Mouse (Mus musculus) frontal cortex, adult 2 months (tissue): ENCODE data around the gene Maml2. TPM values are rescaled to one million over a fixed set of nuclear protein-coding genes. Genes with fewer than 3 reads are reported as not detected.

ENCODE experiments used
- DNase-seq, 2 experiments: peaks; one replicate each; pipeline ENCODE4 v3.0.0; 2022; ENCODE audit warnings: low spot score in 1 of 2; ENCODE audit errors: extremely low spot score in 1 of 2
- polyA plus RNA-seq: library from polyadenylated mRNA; depleted of rRNA; stranded (reverse); fragments of >200 nt; gene quantifications from 2 replicates; pipeline ENCODE4 v1.2.3, GENCODE M21; 2012

Maml2 gene
- polyA plus RNA-seq, 1 experiment = 8.5 TPM

GRCm38 (mm10) chr9:13558811-13559372, 261.1 kb downstream of the Maml2 start:
- DNase-seq = no peak

DNA sequence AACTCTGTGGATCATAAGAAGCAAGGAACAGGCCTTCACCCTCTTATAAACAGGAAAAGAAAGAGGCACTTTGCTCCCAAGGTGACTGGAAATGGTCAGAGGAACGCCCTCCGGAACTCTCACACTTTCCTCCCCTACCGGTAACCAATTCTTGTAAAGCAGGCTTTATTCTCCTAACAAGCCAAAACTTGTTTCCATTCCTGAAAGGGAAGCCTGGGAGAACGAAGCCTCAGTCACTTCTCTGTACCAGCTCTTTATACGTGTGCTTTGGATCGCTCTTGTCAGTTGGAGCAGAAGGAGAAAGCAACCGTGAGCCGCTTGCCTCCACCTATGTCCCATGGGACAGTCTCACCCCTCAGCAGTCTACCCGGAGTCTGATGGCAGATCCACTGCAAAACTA, 262.9 kb downstream of the Maml2 start:
- no peak for DNase-seq

GRCm38 (mm10) chr9:13561335-13561734, 263.6 kb downstream of the Maml2 start:
- DNase-seq = no peak

- peak; percentile 21 to 60 for DNase-seq
Observed at GRCm38 (mm10) chr9:13563475-13564414, 266.0 kb downstream of the Maml2 start.

- no peak for DNase-seq
Observed at GRCm38 (mm10) chr9:13565343-13566019, 267.7 kb downstream of the Maml2 start.

DNA sequence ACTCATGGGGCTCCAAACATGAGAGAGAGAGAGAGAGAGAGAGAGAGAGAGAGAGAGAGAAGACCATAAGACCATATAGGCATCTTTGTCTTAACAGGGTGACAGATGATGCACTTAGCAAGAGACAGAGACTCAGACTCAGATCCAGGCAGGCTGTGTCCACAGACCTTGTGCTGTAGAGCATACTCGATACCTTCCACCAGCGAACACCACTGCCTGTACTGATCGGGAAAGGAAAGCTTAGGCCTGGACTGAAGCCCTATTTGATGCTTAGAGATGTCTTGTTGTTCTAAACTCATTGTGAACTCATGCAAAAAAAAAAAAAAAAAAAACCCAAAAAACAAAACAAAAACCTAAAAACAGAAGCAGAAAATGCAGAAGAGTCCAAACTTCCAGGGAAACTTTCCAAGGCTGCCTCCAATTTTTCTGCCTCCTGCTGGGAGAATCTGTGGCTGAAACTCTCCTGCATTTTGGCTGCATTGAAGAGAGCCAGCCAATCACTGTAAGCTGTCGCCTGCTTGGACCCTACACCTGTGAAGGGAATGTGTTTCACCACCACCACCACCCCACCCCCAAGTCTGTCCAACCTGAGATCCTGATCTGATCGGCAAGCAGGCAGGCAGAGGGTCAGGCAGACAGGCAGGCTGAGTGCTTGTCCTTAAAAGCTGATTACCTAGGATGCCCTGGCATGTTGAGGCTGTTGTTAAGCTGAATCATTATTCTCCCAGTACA, 268.6 kb downstream of the Maml2 start:
- DNase-seq = no peak

- DNase-seq = no peak
Observed at GRCm38 (mm10) chr9:13569023-13569422, 271.3 kb downstream of the Maml2 start.

GRCm38 (mm10) chr9:13572847-13573246, 275.1 kb downstream of the Maml2 start:
- DNase-seq = no peak

DNA sequence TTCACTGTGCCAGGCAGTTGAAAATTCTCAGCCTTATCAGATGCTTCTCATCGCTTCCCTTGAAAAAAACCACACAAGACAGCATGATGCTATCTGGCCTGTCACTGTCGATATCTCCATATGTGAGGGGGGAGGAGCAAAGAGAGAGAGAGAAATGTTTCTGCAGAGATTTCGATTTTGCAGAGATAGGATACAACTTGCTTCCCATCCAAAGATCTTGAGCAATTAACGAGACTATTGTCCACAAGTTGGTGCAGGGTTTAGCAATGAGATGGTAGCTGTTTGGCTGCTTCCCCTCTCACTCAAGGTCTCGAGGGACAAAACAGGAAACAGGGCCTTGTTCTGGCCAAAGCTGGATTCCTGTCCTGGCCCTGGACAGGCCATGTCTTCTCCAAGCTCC, 276.3 kb downstream of the Maml2 start:
- no peak for DNase-seq

DNA sequence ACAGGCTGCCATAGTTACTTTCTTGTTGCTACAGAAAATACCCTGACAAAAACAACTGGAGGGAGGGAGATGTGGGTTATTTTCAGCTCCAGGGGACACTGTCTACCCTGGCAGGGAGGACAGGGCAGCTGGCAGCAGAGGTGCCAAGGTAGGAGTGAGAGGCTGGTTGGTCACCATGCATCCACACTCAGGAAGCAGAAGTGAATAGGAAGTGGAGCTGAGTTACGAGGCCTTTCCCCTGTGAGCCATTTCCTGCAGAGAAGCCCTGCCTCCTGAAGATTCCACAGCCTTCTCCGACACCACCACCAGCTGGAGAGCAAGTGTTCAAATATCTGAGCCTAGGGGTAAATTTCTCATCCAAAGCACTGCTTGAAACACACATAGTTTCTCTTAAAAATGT, 277.2 kb downstream of the Maml2 start:
- DNase-seq = no peak

DNA sequence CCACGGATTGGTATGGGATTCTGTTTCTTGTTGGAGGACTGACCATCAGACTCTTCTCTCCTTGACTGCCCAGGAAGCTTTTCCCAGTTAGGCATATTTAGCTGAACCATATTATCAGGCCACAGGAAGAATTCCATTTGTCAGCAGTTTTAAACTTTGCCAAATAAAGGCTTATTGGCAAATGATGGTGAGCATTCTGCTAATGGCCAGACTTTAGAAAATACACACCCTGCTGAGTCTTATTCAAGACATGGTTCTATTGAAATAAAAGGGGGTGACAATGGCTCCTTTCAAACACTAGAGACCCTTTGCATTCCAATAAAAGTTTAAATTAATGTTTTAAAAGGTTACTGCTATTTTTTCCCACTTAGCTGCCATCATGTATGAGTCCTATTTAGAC, 279.4 kb downstream of the Maml2 start:
- DNase-seq = no peak

DNA sequence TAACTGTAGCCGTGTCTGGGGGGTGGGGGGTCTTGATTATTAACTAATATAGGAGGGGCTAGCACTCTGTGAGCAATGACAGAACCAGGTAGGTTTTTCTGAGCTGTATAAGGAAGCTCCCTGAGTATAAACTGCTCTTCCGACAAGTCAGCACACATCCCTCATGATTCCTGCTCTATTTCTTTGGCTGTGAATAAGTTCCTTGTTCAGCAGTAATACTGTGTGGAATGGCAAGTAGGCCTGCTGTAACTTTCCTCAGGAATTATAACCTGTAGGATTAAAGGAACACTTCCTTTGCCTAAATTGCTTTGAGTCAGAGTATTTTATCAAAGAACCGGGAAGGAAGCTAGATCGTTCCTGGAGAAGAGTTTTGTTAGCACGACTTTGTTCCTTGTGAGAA, 283.4 kb downstream of the Maml2 start:
- no peak for DNase-seq

DNA sequence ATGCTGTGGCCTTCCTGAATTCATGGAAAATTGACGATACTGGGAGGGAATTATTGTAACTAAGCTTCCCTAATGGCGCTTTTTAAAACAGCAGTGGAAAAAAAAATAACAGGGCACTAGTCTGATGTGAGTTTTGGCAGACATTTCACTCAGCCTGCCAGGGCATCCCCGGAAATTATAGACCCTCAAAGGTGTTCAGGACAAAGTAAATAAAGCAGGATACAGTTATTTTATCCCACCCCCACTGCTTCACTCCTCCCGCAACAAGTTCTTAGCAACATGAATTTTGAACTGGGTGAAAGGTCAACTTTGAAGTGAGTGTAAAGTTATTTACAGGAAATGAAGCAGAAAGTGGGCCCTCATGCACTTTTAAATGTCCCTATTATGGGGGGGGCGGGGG, 286.2 kb downstream of the Maml2 start:
- no peak for DNase-seq

GRCm38 (mm10) chr9:13584435-13584834, 286.7 kb downstream of the Maml2 start:
- no peak for DNase-seq

- peak; percentile 56 to 69 for DNase-seq
Observed at GRCm38 (mm10) chr9:13587085-13587933, 289.6 kb downstream of the Maml2 start.

GRCm38 (mm10) chr9:13588786-13589185, 291.0 kb downstream of the Maml2 start:
- no peak for DNase-seq

GRCm38 (mm10) chr9:13592701-13593100, 294.9 kb downstream of the Maml2 start:
- no peak for DNase-seq

GRCm38 (mm10) chr9:13597736-13598135, 300.0 kb downstream of the Maml2 start:
- DNase-seq = no peak

- DNase-seq = no peak
Observed at GRCm38 (mm10) chr9:13598596-13599333, 301.0 kb downstream of the Maml2 start.
